Mouse (Mus musculus): Measurements from ENCODE around the gene Txndc11. TPM values are rescaled to one million over a fixed set of nuclear protein-coding genes. Genes with fewer than 3 reads are reported as not detected.

Gene Txndc11
- total and polyA plus RNA-seq, 3 experiments, result 24.9 to 33.7 TPM; not detected in 1

- no peak for TF ChIP-seq SMC3 (IDR thresholded peaks at IDR 0.05; ENCODE audit: low read depth, low read length)
- no peak for TF ChIP-seq MAX (IDR thresholded peaks at IDR 0.05; ENCODE audit: low read length)
- TF ChIP-seq USF1 (IDR thresholded peaks at IDR 0.05; ENCODE audit: low read depth, low read length), result no peak
- H3K27ac ChIP-seq (ENCODE audit: control insufficient read depth, low read depth, low read length), result no peak overlapping the region
- peaks cover 0 to 4% of the 10 kb centered on the region in 2 experiments; a peak in 3 of 4 replicates for H3K36me3 ChIP-seq (ENCODE audit: control insufficient read depth in 1 of 2, insufficient read depth in 2 of 2, low read length in 2 of 2)
- H3K4me1 ChIP-seq (ENCODE audit: control insufficient read depth in 1 of 2, insufficient read depth in 2 of 2, low read length in 2 of 2), result peaks cover 0 to 3% of the 10 kb centered on the region in 2 experiments; a peak in 1 of 4 replicates
- H3K27me3 ChIP-seq (ENCODE audit: control insufficient read depth in 1 of 2, insufficient read depth in 2 of 2, low read length in 2 of 2), result no peaks in the 10 kb centered on the region
- H3K9ac ChIP-seq (ENCODE audit: control insufficient read depth, low read depth, low read length, poor library complexity, severe bottlenecking), result no peak overlapping the region
- no peak for DNase-seq (ENCODE audit: low read depth, low spot score)
- H3K9me3 ChIP-seq (replicated peaks; ENCODE audit: insufficient read depth, low read length), result no peaks in the 10 kb centered on the region
- H3K4me3 ChIP-seq (ENCODE audit: control insufficient read depth in 1 of 2, insufficient read depth in 1 of 2, low read depth in 2 of 2, low read length in 2 of 2), result no peak overlapping the region
- peaks cover 81% of the 10 kb centered on the region for H3K79me2 ChIP-seq (ENCODE audit: control insufficient read depth, insufficient read depth, low read length, poor library complexity)
Observed at GRCm38 (mm10) chr16:11171679-11172078, 37.2 kb upstream of the Txndc11 start.

- no peak for TF ChIP-seq TBP (IDR thresholded peaks at IDR 0.05; ENCODE audit: low read depth, low read length)
- TF ChIP-seq NRF1 (IDR thresholded peaks at IDR 0.05; ENCODE audit: insufficient read depth, low read depth, low read length, poor library complexity, severe bottlenecking), result no peak
- no peak for TF ChIP-seq TAL1 (IDR thresholded peaks at IDR 0.05; ENCODE audit: low read length)
- TF ChIP-seq UBTF (IDR thresholded peaks at IDR 0.05; ENCODE audit: borderline replicate concordance, insufficient read depth, low read depth, low read length), result no peak
- TF ChIP-seq POLR2AphosphoS5 (IDR thresholded peaks at IDR 0.05; ENCODE audit: borderline replicate concordance, low read depth, low read length), result no peak
- no peak for TF ChIP-seq JUND (IDR thresholded peaks at IDR 0.05; ENCODE audit: low read depth, low read length)
- no peak for TF ChIP-seq CHD1 (IDR thresholded peaks at IDR 0.05; ENCODE audit: low read depth, low read length)
- TF ChIP-seq MEF2A (IDR thresholded peaks at IDR 0.05; ENCODE audit: extremely low read depth, insufficient replicate concordance, low read depth, low read length, poor library complexity, severe bottlenecking), result no peak
- TF ChIP-seq GATA1 (IDR thresholded peaks at IDR 0.05; ENCODE audit: low read depth, low read length), result no peak
- no peak for TF ChIP-seq MYB (IDR thresholded peaks at IDR 0.05; ENCODE audit: low read depth, low read length)
- TF ChIP-seq EP300 (IDR thresholded peaks at IDR 0.05; ENCODE audit: low read depth in 1 of 2, low read length in 2 of 2), result no peak
- TF ChIP-seq RCOR1 (IDR thresholded peaks at IDR 0.05; ENCODE audit: low read depth, low read length), result no peak
- TF ChIP-seq ZC3H11A (IDR thresholded peaks at IDR 0.05; ENCODE audit: low read depth, low read length), result no peak
- no peak for TF ChIP-seq USF2 (IDR thresholded peaks at IDR 0.05; ENCODE audit: borderline replicate concordance in 1 of 2, insufficient read depth in 1 of 2, low read depth in 1 of 2, low read length in 2 of 2)
- Histone ChIP-seq H3K27me3 (ENCODE audit: control insufficient read depth in 1 of 2, insufficient read depth in 2 of 2, low read length in 2 of 2) (no peaks in the 10 kb centered on the region), H3K36me3 (ENCODE audit: control insufficient read depth in 1 of 2, insufficient read depth in 2 of 2, low read length in 2 of 2) (peaks cover 0 to 5% of the 10 kb centered on the region in 2 experiments; a peak in 2 of 4 replicates)
Observed at GRCm38 (mm10) chr16:11166431-11166830, 32.0 kb upstream of the Txndc11 start.

More at GRCm38 (mm10) chr16:11166431-11166830, 32.0 kb upstream of the Txndc11 start:
- no peaks in the 10 kb centered on the region; a peak in 1 of 4 replicates for H3K4me1 ChIP-seq (ENCODE audit: control insufficient read depth in 1 of 2, insufficient read depth in 2 of 2, low read length in 2 of 2)
- no peak overlapping the region for H3K9ac ChIP-seq (ENCODE audit: control insufficient read depth, low read depth, low read length, poor library complexity, severe bottlenecking)
- peaks cover 43% of the 10 kb centered on the region for H3K79me2 ChIP-seq (ENCODE audit: control insufficient read depth, insufficient read depth, low read length, poor library complexity)
- H3K9me3 ChIP-seq (replicated peaks; ENCODE audit: insufficient read depth, low read length), result no peaks in the 10 kb centered on the region
- DNase-seq (ENCODE audit: low read depth, low spot score), result no peak
- no peak overlapping the region for H3K27ac ChIP-seq (ENCODE audit: control insufficient read depth, low read depth, low read length)
- no peak overlapping the region for H3K4me3 ChIP-seq (ENCODE audit: control insufficient read depth in 1 of 2, insufficient read depth in 1 of 2, low read depth in 2 of 2, low read length in 2 of 2)
